Mouse (Mus musculus) monocyte, adult 2 months (primary cell): ENCODE data around the gene Tmem174.

Experiments used
- DNase-seq, 2 experiments: peaks; one replicate each; pipeline ENCODE4 v3.0.0; 2022; ENCODE audit warnings: low spot score in 2 of 2, low read depth in 1 of 2

Tmem174 gene

DNA sequence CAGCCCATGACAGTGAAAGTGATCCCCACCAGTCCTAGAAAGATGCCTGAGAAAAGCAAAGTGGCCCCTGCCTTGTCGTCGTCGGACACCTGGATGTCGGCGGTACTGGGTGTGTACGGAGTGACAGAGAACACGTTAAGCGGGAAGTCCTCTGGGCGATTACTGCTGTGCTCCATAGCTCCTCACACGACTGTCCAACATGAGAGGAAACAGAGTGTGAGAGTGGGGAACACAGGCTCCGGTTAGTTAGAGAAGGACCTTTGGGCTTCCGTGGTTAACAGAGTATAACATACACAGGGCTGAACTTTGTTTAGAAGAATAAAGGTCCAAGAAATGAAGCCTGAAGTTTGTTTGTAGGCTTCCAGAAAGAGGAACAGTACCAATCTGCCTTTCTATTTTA is at the start of gene Tmem174:
TSS of gene Tmem174 (minus strand) at position 266 of the 400 bp plus-strand sequence.
- no peak for DNase-seq

DNA sequence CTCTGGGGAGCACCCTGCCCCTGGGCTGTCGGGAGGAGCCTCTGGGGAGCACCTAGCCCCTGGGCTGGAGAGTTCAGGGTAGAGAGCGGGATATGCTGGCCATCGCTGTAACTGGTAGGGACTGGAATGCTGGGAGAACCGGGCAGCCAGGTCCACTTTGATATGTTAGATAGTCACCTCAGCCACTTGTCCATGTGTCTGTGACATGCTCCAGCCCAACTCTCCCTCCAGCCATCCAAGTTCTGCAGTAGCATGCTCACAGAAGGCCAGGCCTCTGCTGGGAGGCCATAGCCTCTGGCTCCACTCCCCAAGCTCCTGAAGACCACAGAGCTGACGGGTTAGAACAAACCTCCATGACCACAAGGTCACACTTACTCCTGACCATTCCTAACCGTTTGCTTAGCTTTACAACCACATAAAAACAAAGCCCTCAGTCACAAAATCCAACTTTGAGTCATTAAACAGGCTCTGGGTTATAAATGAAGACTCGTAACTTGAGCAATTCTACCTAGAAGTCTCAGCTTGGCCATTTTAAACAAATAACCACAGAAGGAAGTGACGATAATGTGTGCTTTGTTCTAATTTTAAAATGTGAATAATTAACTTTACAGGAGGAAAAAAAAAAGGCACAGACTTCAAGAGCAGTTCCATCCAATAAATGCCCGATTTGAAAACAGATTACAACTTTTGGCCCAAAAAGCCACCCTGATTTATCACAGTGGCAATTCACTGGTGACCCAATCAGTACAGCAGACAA is 47.1 kb upstream of the Tmem174 start:
- DNase-seq = no peak

DNA sequence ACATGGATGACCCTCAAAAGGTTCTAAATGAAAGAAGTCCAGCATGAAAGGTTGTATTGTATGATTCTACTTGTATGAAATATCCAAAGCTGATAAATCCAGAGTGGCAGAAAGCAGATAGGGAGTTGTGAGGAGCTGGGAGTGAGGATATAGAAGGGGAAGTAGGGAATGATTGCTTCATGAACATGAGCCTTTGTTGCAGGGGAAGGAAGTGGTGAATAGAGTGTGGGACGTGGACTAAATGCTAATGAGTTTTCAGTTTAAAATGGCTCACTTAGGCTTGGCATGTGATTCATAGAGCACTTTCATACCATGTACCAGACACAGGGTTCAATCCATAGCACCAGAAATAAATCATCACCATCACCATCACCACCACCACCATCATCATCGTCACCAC is 46.2 kb upstream of the Tmem174 start:
- no peak for DNase-seq

DNA sequence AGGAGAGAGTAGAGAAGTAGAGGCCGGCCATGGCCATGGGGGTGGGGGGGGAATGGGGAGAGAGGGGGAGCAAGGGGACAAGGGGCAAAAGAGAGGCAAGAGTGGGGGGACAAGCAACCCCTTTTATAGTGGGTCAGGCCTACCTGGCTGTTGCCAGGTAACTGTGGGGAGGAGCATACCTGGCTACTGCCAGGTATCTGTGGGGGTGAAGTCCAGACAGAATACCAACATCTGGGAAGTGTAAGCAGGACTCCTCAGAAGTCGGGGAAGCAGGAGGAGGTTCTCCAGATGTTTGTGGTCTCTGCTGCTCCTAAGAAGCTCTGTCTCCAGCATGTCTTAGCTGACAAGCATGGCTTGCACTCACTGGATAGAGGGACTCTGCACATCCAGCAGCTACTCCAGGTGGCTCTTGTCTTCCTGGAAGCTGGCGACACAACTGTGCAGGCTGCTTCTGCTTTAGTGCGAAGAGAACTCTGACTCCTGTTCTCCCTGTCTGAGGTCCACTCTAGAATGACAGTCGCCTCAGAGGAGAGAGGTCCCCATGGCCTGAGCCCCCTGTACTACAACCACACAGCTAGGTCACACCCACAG is 43.4 kb upstream of the Tmem174 start:
- no peak for DNase-seq

DNA sequence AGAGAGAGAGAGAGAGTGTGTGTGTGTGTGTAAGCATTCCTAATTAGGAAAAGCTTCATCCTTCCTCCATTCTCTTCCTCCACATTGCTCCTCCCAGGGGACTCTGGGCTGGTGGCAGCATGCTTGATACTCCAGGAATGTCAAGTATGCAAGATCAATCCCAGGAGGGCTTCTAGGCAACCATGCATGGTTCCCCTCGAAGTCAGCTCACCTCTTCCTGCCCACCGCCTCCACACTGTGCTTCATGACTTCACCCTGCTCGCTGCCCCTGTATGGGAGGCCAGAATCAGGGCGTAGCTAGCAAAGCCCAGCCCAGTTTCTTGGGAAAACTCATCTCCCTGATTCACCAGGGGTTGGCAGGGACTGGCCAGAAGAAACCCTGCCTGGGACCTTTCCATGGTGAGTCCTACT is 42.4 kb upstream of the Tmem174 start:
- DNase-seq = no peak

DNA sequence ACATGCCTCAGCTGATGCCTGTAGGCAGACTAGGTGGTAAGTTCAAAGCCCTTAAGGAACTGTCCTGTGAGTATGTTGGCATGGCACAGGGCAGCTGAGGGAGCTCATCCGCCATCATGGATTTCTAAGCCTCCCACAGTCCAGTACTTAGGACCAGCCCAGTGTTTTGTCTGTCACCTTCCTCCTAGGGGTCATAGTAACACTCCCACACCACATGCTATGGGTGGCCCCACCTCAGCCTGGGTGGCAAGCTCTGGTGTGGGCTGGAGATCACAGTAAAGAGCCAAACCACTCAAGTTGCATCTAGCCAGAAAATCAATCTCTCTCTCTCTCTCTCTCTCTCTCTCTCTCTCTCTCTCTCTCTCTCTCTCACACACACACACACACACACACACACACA is 42.0 kb upstream of the Tmem174 start:
- DNase-seq = no peak

DNA sequence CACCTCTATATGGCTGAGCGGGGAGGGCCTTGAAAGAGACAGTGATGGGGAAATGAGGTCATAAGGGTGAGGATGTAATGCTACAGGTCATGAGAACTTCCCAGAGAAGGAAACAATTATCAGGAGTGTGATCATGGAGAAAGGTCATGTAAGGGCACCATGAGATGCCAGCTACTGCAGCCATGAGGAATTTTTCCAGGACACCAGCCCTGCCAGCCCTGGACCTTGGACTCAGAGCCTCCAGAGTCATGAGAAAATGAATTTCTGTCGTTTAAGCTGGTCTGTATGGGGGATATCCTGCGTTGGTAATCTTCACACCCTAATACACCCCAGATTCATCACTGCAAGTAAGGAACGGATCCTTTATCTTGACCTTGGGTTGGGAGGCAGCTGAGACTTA is 36.7 kb upstream of the Tmem174 start:
- no peak for DNase-seq

DNA sequence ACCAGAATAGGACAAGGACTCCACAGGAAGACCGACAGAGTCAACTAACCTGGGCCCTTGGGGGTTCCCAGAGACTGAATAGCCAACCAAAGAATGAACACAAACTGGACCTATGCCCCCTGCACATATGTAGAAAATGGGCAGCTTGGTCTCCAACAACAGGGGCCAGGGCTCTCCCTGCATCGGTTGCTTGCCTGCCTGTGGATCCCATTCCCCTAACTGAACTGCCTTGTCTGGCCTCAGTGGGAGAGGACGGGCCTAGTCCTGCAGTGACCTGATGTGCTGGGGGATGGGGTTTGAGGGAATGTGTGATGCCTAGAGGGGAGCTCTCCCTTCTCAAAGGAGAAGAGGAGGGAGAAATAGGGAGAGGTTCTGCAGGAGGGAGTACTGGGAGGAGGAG is 32.1 kb upstream of the Tmem174 start:
- DNase-seq = no peak

DNA sequence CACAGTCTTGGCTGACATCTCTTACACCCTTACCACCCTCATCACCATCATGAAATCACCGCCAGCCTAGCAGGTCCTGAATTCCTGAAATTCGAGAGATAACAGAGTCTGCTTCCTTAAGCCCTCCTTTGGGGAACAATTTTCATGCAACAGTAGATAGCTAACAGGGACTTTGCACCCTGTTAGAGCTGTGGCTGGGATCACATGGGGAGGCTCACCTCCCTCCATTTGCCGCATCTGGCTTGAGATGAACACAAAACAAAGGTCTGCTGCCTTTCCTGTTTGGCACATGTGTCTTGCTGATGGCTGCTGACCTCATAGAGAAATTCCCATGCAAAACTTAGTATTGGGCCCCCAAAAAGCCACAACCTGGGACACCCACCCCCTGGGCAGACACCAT is 30.1 kb upstream of the Tmem174 start:
- no peak for DNase-seq

DNA sequence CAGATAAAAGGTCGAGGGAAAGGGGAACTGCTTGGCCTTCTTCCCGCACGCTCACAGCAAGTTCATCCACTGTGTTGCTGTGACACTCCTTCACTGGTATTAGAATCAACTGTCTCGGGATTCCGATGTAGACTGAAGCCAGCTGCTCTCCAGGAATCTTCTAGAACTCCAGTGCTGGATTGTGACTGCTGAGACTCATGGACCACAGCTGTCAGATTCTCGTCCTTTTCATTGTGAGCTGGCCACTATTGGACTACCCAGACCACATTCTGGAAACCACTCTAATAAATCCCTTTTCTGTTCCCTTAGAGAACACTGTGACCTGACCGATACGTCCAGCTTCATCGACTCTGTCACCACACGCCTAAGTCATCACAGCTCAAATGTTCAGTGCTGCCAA is 28.0 kb upstream of the Tmem174 start:
- no peak for DNase-seq

DNA sequence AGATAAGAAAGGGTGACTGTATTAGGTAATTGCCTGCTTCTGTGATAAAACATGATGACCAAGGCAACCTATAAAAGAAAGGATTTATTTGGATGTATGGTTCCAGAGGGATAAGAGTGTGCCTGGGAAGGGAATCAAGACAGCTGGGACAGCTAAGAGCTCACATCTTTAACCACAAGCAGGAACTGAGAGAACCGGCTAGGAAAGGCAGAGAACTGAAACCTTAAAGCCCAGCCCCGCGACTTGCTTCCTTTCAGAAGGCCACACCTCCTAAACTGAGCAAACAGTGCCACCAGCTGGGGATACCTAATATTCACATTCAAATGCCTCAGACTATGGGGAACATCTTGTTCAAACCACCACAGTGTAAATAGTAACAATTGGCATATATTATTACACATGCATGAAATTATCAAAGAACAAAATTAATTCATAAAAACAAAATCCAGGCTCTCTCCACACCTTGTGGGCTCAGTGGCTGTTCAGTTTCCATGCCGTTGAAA is 25.0 kb upstream of the Tmem174 start:
- DNase-seq = no peak

DNA sequence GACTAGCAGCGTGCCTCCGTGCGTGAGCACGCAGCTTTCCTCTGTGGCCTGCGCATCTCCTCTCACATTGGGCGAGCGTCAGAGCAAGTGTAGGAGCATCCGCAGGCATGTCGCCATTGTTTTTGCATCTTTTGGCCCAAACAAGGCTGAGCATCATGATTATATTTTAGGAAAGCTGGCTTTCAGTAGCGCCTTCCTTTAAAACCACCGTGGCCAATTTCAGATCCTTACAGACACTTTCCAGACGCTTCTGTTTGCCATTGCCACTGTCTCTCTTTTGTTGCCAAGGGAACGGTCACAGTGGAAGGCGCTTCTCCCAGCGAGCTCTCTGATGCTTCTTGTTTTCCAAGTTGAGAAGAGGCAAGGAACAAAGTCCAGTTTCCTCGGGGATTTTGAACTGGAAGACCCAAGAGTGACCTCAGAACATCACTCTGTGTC is 18.8 kb upstream of the Tmem174 start:
- no peak for DNase-seq

DNA sequence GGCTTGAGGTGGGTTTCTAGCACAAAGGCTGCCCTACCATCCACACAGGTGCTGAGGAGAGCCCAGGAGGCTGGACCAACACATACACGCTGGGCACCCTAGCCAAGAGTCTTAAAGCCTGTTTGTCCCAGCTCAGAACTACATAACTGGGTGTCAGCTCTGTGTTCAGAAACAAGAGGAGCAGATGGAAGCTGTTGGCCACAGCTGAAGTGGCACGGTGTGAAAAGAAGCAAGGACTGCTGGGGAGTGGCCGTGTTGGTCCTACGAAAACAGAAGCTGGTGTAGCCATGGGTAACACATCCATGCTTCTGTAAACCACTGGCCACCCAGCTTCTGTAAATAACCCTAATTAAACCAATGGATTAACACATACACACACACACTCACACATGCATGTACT is 18.1 kb upstream of the Tmem174 start:
- no peak for DNase-seq

DNA sequence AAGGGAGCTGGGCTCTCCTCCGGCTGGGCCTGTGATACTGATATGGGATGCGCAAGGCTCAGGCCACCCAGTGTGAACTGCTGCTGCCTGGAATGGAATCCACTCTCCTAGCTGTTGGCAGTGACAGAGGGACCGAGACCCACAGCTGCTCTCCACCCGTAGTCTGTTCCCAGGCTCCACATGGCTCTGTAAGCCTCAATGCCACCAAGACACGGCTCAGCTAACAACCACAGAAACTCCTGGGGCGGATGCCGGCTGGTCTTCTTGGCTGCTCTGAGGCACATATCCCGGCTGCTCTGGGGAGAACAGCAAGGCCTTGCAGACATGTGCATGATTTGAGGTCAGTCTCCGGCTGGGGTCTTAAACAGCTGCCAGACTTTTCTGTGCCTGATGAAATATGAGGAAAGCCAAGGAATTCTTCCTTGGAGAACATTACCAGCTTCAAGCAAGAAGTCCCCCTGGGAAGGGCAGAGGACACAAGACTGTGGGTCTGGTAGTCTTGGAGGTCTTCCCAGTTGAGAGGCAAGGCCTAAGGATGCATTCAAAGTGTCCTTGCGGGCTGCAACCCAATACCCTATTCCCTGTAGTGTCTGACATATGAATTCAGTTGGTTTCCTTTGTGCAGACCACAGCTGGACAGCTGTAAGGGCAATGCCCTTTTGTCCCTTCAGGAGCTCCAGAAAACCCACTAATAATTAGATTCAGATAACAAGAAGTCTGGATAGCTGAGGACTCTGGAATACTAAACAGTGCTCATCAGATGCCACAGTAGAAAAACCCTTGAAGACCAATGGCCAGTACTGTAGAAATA is 17.1 kb upstream of the Tmem174 start:
- no peak for DNase-seq

DNA sequence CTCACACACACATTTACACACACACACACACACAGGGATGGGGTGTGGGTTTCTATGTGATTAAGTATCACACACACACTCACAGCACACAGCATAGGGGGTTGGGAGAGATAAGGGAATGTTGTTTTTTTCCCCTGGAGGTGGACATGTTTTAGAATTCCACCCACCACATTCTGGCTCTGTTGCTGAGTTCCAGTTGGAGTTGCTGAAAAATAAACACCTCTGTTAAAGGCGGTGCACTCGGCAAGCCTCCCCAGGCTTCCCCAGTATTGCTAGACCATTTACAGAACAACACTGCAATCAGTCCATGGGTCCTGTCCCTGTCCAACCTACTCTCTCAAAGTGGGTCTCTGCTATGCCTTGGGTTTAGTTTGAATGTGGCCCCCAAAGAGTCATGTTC is 15.0 kb upstream of the Tmem174 start:
- DNase-seq = no peak

DNA sequence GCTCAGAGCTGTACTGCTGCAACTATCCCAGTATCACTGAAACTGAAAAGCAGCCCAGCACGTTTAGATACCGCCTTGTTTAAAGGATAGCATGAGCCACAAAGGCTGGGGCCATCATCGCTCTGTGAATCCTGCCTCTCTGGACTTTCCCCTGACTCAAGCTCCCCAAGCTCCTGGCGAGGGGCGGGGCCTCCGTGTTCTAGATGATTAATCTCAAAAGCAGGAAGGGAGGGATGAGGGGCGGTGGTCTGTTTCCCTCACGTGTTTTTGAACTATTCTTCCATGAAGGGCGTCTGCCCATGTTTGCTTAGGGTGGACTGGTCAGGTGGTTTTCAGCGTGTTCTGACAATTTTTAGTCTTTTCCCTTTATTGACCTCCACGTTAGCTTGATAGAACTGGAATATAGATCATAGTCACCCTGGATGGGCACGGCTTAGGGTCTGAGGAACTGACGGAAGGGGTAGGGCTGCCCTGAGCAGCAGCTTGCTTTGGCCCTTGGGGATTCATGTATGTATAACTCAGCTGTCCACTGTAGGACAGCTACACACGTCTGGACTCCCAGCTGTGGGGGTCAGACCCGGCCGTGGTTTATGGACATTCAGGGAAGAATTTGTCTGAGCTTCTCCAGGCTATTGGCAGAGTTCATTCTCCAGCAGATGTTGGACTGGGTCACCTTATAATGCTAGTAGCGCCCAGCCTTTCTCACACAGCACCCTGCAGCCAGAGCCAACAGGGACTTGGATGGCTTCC is 14.2 kb upstream of the Tmem174 start:
- DNase-seq = no peak

DNA sequence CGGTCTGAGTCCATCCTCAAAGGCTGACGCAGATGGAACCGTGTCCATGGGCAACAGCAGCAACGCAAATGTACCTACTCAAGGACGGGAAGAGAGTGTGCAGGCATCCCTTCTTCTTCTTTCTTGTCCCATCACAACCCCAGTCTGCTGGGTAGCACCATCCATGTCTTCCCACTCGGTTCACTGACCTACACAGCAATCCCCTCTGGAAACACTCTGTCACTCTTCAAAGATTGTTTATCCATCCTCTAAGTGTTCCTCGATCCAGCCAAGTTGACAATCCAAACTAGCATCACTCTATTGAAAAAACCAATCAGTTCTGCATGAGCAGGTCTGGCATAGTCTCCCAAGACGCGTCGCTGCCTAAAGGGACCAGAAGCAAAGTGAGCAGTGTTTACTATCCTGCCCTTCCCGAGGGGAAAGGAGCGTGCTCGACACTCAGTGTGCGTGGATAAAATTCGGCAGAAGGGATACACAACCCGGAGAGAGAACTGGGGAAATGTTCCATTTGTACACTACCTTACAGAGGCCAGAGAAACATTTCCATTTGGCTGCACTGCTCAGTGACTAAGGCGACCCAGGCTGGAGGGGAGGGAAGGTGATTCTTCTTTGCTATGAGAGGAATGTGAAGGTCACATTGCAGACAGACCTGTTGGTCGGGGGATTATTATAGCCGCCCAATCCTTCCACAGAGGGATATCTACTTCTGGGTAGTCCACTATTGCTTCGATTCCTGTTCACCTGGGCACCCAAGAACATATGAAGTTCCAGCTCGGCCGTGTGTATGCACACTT is 10.8 kb upstream of the Tmem174 start:
- no peak for DNase-seq

DNA sequence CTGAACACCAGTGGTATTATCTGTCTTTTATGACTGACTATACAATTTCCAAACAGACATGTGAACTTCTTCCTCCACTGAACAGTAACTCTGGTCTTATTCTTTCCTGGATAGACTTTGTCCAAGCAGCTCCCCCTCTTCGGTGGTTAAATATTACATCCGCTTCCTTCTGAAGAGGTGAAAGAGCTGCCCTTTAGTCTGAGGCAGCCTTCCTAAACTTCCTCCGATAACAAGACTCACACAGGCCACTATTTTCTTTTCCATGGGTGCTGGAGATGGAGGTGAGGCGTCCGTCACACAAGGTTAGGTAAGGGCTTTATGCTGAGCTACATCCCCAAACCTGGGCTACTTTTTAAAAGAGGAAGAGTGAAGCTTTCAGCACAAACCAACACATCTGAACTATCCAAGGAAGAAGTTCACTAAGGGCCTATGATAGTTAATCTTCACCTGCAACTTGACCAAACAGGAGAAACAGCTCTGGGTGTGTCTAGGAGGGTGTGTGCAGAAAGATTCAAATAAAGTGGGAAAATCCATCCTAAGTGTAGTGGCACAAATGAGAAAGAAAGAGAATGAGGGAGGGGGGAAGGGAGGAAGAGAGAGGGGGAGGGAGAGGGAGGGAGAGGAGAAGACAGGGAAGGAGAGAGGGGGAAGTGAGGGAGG is 1.4 kb upstream of the Tmem174 start:
- DNase-seq = no peak

DNA sequence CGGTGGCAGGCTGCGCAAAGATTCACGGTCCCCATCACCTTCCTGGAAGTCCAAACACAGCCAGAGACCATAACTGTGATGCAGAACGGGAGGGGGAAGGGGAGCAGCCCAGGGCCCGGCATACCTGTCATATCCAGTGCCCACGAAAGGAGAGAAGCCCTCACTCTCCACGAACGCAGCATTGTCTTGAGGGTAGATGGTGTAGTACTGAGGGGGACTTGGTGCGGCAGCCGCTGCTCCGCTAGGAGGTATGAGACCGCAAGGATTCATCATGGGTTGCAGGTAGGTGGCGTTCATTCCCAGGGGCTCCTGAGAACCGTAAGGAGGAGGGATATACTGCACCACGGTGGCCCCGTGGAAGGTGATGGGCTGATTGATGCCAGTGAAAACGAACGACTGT is 639 bp downstream of the Tmem174 start:
- no peak for DNase-seq
